Mouse (Mus musculus) B cell, adult 2 months (primary cell): ENCODE results near the gene Fam131a.
"Not testable (repeated sequence)": the region's sequence is repeated elsewhere in the genome, so short reads cannot be mapped to it uniquely, and the experiment has no call there.

Source experiments
- DNase-seq, 2 experiments: peaks; one replicate each; pipeline ENCODE4 v3.0.0; 2022

Fam131a gene

DNA sequence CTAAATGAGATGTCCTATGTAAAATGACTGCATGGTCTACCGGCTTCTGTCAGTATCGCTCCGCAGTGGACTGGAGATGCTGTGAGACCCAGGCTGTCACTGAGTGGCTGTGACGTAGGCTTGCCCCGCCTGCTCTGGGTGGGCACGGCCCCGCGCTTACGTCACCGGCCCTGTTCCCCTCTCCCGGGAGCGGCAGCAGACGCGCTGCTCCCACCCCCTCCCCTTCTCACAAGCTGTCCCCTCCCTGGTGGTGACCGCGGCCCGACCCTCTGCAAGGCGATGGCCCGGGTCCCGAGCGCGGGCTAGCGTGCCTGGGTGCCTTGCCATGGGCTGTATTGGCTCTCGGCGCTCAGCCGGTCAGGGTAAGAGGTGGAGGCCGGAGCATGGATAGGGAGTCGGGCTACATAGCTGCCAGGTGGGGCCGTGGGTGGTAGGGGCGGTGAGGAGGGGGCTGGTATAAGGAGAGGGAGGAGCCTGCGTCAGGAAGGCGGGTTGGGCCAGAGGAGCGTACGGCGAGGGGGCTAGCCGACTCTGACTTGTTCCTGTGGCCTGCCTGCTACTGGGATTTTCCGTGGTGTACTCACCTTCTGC lies at the start of gene Fam131a:
Fam131a (plus strand) TSS at position 131 of the 591 bp plus-strand sequence.
- peak; percentile 72 to 73 for DNase-seq

DNA sequence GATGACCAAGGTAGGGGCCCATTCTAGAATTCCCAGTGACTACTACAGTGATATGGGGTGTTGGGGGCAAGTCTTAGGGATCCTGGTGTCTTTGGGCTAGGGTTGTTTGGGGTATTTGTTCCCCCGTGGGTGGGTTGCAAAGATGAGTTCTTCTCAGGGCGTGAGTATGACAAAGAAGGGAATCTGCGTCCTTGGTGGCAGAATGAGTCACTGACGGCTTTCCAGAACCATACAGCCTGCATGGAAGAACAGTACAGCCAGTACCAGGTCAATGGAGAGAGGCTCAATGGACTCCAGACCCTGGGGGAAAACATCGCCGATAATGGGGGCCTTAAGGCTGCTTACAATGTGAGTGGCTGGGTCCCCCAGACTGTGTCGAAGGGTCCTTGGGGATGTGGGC lies 49.1 kb upstream of the Fam131a start:
- DNase-seq, result no peak

DNA sequence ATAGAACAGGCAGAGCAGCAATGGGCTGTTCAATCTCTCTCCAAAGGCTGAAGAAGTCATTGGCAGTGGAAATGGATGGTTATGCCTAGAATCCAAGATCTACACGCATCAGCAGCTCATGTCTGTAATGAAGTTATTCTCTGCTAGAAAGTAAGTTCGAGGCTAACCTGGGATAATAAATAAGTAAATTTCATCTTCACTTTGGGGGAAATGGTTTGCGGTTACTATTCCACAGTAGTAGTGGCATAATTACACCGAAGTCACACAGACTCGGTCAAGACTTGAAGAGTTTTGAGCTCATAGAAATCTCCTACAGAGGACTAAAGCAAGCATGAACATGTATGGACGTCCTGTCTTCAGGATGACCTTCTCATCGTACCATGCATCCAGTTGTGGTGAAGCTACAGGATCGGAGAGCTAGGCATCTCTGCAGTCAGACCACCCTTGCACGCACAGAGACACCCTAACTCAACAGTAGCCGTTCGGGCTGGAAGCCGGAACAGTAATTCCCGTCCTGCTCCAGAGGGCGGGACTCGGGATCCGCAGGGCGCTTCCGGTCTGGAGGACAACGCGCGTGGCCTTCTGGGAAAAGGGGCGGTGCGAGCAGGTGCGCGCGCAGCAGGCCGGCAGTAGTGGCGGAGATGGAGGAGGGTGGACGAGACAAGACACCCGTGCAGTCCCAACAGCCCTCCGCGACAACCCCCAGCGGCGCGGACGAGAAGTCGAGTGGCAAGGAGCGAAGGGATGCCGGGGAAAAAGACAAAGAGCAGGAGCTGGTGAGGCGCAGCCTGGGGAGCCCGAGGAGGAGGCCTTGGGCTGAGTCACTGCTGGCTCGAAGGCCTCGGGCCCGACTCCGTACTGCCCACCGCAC lies 41.7 kb upstream of the Fam131a start, which contains the start of gene Psmd2:
Psmd2 (plus strand) TSS at position 577 of the 871 bp plus-strand sequence.
- DNase-seq, result peak; percentile 93 to 94

DNA sequence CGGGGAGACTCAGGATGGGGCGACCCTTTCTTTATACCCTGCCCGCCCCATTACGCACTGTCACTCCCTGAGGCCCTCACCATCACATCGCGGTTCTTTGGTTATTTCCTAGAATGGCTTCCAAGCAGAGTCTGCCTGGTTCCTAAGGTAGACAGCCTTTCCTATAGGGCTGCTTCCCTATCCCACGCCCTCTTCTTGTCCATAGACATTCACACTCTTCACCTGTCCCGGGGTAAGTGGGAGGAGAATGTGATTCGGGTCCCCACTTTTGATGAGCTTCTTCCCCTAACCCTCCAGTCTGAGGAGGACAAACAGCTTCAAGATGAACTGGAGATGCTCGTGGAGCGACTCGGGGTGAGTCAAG lies 41.1 kb upstream of the Fam131a start:
- DNase-seq, result no peak

DNA sequence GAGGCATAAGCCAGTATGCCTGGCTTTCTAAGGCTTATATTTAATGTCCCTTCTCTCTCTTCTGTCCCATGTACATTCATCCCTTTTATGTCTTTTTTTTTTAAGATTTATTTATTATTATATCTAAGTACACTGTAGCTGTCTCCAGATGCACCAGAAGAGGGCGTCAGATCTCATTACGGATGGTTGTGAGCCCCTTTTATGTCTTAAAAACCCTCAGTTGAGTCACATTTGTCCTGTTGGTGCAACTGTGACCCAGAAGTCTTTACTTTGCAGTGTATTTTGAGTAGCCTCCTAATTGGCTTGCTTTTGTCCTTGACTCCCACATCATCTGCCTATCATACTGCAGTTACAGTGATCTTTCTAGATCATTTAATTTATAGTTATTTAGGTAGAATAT lies 39.7 kb upstream of the Fam131a start:
- peak in 1 of 2 experiments; percentile 6 for DNase-seq

DNA sequence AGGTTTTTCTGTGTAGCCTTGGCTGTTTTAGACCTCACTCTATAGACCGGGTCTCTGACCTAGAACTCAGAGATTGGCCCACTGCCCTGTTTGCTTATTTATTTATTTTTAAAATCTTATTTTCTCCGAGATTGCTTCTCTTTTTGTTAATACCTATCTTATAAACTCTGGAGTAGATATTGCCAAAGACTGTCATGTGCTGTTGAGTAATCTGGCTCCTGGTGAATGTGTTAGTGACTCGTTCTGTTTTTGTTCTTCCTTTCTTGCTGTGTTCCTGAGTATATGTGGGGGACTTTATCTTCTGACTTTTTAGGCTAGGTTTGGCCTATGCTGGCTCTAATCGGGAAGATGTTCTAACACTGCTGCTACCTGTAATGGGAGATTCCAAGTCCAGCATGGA lies 35.4 kb upstream of the Fam131a start:
- DNase-seq, result no peak

DNA sequence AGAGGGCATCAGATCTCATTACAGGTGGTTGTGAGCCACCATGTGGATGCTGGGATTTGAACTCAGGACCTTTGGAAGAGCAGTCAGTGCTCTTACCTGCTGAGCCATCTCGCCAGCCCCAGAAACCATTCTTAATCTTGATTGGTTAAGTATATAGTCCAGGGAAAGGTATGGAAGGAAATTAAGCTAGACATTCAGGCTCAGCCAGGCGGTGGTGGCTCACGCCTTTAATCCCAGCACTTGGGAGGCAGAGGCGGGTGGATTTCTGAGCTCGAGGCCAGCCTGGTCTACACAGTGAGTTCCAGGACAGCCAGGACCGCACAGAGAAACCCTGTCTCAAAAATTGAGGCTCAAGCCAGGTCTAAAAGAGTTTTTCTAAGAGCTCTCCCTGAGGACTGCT lies 25.0 kb upstream of the Fam131a start, which contains the start of gene Eif4g1:
Eif4g1 (plus strand) TSS at position 301 of the 400 bp plus-strand sequence.
- not testable (repeated sequence) for DNase-seq

DNA sequence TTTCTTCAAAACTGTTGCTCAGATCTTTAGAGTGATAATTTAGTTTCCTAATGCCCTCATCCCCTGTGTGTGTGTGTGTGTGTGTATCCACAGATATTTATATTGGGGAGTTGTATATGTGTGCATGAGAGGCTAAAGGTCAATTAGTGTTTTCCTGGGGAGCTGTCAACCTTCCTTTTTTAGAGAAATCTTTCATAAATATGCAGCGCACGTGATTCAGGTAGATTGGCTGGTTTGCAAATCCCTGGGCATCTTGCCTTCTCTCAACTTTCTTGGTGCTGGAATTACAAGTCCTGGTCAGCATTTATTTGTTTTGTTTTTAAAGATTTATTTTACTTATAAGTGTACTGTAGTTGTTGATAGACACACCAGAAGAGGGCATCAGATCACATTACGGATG lies 22.8 kb upstream of the Fam131a start:
- DNase-seq, result no peak

DNA sequence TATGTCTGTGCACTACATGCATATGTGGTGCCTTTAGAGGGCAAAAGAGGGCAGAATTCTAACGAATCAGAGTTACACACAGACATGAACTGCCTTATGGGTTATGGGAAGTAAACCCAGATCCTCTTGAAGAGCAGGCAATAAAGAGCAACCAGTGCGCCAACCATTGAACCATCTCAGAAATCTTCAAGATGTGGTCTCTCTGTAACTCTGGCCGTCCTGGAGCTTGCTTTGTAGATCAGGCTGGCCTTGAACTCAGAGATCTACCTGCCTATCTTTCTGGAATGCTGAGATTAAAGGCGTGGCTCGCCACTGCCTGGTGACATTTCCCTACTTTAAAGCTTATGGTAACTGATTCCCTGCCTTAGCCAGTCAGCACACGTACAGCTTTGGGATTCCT lies 21.2 kb upstream of the Fam131a start:
- DNase-seq, result no peak

DNA sequence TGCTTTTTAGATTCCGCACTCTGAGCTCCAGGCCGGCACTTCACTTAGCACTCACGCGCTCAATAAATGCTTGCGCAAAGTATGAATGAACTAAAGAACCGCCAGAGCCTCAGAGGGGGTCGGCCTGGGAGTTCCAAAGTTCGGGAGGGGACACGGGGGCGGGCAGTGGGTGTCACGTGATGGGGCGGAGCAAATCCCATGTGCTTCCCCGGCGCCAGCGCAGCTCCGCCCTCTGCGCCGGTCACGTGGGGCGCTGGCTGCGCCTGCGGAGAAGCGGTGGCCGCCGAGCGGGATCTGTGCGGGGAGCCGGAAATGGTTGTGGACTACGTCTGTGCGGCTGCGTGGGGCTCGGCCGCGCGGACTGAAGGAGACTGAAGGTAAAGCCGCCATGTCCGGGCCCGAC lies 20.5 kb upstream of the Fam131a start:
- DNase-seq, result peak; percentile 93 to 94

DNA sequence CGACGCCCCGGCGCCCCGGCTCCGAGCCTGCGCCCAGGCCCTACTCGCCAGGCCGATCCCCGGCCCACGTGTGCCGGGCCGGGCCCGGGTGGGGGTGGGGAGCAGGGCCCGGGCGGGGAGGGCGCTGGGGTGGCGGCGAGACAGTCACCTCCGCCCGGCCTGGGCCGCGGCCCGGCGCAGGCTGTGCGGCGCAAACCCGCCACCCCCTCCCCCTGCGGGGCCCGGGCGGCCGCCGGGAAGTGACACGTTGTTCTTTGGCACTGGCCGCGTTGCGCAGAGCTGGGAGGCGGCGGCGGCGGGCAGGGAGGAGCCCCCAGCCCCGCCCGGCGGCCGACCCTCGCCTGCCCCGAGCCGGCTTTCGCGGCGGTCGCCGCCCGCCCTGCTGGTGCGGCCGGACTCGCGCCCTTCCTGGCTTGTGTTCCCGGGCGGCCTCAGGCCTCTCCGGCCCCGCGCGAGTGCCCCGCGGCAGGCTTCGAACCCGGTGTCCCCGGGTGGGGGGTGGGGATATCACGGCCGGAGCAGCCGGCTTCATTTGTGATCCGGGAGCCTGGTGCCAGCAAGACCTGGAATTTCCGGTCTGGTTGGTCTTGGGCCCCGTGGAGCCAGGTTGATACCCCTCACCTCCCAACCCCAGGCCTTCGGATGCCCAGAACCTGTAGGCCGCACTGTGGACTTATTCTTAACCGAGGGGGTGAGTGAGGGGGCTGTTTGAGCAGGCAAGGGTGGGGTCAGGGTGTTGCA lies 19.9 kb upstream of the Fam131a start:
- DNase-seq, result peak in 1 of 2 experiments; percentile 20

DNA sequence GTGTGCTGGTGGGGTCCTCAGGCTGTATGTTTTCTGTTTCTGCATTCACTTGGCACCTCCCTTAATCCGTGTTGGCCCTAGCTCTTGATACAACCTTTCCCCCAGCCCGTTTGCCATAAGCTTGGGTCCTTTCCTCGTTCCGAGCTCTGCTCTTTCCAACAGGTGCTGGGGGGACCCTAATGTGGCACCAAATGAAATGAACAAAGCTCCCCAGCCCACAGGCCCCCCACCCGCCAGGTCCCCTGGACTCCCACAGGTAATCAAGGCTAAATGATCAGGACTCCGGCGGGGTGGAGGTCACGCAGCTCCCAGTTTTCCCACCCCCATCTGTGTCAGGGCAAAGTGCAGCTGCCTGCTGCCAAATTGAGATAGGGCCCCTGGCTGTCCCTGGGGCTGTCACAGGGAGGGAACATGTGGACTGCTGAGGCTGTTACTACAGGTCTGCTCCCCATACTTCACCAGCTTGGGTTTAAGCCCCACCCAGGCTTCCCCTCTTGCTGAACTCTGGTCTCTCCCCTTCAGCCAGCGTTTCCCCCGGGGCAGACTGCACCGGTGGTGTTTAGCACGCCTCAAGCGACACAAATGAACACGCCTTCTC lies 19.2 kb upstream of the Fam131a start:
- peak; percentile 38 to 45 for DNase-seq

DNA sequence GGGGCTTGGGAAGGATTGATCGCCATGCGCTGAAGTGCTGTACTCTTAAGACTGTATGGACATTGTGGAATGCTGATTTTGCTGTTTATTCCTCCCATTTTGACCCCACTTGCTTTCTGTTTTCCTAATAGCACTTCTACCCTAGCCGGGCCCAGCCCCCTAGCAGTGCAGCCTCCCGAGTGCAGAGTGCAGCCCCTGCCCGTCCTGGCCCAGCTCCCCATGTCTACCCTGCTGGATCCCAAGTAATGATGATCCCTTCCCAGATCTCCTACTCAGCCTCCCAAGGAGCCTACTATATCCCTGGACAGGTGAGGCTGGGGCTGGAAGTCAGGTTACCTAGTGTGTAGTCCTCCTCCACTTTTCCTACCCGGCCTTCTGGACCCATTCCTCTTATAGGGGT lies 17.8 kb upstream of the Fam131a start:
- no peak for DNase-seq

DNA sequence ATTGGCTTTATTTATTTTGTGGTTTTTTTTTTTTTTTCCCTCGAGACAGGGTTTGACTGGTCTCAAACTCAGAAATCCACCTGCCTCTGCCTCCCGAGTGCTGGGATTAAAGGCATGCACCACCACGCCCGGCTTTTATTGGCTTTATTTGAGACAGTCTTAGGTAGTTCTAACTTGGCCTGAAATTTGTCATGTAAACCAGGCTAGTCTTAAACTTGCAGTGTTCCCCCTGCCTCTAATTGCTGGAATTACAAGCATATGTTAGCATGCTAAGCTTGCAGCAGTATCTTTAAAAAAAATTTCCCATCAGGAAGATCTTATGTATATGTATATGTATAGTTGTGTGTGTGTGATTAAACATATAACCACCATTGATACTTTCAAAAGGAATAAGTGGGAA lies 16.3 kb upstream of the Fam131a start:
- no peak for DNase-seq

DNA sequence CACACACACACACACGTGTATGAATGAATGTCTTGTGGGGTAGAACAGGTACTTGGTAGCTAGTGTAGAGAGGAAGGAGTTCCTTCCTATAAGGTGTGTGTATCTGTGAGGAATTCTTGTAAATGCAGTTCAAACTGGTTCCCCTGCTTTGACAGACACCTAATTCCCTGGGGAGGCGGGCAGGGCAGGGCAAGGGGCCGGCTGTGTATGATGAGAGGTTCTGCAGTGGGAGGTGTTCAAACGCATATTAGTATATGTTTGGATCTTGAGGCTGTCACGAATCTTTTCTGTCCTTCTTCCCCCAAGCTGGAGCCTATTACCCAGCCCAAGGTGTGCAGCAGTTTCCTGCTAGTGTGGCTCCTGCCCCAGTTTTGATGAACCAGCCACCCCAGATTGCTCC lies 15.7 kb upstream of the Fam131a start:
- DNase-seq, result no peak

DNA sequence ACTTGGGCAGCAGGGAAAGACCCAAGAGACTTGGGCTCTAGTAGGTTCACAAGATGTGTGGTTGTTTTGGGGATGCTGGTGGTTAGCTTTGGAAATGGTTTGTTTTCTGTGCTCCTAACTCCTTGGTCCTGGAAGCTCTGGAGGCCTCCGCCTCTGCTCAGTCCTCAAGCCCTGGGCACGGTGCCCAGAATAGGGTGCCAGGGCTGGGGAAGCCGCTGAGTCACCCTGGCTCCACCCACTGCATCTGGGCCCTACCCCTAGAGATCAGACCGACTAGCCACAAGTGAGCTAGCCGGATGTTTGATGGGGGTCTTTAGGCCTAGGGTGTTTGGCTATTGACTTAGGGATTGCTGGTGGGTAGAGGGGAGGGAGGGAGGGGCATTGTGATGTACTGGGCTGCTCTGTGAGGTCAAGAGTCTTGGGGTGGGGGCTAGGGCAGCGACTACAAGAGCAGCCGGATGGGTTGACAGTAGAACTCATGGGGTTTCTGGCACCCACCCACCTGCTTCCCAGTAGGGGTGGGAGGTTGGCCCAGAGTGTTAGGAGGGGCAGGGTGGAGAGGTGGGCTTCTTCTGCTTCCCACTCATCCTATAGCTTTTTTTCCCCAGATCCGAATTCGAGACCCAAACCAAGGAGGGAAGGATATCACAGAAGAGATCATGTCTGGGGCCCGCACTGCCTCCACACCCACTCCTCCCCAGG lies 14.9 kb upstream of the Fam131a start:
- DNase-seq, result no peak

DNA sequence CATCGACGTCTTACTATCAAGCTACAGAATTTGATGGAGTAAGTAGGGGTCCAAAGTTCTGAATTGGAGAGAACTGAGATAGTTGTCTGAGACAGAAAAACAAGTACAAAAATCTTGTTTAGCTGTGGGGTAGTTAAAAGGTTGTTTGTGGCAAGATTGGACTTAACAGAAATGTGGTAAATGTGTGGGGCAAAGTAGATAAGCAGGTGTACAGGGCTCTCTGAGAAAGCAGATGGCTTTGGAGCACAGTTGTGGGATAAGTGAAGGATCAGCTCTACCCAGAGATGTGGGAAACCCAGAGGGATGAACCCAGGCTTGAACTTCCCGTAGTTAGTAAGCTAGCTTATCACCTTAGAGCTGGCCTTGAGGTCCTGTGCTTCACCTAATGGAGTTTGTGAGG lies 2.3 kb upstream of the Fam131a start:
- DNase-seq, result no peak

DNA sequence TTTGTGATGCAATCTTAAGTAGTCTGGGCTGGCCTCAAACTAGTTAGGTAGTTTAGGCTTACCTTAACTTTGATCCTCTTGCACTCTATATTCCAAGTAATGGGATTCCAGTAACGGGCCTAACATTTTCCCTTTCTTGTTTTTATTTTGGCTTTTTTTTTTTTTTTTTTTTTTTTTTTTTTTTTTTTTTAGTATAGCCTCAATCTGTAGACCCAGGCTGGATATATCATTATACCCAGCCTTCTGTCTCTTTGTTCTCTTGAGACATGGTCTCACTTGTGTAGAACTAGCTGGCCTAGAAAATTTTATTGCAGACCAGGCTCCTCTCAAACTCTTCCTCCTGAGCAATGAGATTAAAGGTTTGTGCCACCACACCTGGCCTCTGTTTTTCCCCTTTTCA lies 1.4 kb upstream of the Fam131a start:
- DNase-seq, result no peak

DNA sequence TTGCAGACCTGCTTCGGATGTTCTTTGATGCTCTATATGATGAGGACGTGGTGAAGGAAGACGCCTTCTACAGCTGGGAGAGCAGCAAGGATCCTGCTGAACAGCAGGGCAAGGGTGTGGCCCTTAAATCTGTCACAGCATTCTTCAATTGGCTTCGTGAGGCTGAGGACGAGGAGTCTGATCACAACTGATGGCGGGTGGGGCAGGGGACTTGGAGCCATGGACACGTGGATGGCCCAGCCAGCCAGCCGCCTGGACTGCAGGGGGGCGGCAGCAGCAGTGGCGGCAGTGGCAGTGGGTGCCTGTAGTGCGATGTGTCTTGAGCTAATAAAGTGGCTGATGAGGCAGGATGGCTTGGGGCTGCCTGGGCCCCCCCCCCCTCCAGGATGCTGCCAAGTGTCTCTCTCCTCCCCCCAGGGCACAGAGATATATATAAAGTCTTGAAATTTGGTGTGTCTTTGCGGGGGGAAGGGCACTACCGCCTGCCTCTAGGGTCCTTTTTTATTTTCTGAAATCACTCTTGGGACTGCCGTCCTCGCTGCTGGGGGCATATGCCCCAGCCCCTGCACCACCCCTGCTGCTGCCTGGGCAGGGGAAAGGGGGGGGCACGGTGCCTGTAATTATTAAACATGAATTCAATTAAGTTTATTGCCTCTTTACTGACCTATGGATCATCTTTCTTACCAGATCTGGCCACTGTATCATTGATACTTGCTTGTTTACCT lies 638 bp upstream of the Fam131a start:
- no peak for DNase-seq

DNA sequence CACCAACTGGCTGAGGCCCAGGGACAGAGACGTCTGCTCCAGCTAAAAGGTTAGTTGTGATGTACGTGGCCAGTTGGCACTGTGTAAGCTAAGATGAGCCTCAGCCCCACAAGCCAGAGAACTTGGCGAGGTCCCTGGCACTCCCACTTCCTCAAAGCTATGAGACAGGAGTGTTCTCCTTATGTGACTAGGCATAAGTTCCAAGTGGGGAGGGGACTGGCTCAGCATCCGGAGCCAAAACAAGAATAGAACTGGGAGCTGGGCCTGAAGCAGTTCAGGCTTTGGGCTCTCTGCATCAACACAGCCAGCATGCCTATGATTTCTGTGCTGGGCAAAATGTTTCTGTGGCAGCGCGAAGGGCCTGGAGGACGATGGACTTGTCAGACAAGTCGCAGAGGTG lies 1.7 kb downstream of the Fam131a start:
- DNase-seq, result no peak

DNA sequence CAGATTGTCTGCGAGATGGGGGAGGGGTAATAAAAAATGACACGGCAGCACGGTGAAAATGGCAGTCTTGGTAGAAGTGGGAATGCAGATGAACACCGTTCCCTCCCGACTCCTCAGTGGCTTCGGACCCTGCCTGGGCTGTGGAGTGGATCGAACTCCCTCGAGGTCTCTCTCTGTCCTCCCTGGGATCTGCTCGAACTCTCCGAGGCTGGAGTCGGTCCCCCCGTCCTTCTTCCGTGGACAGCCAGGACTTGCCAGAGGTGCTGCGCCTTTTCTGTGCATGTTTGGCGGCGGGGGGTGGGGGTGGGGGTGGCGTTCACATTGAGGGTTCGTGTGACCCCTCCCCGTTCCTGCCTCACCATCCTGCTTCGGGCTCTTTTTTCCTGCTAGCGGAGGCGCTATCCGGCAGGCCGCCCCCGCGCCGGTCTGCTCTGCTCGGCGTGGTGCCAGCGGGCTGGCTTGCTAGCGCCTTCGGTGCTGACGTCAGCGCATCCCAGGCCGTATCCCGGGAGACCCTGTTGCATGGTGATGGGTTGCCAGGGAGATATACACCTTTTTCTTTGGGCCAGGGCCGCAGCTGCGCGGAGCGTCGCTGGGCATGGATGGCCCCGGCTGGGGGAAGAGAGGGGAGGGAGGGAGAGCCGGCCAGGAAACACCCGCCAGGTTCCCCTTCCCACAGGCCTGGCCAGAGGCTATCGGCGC lies 2.7 kb downstream of the Fam131a start:
- DNase-seq, result no peak
